Mouse (Mus musculus) cortical plate, adult 2 months (tissue): ENCODE data around the gene Nat10.

Experiments used
- CTCF ChIP-seq: fragments of 200-500 bp; IDR thresholded peaks from 2 replicates; pipeline ENCODE4 v1.5.1; 2011; ENCODE audit warnings: mild to moderate bottlenecking, control low read depth, low read length; ENCODE audit not compliant: insufficient read depth; ENCODE audit errors: extremely low read depth
- POLR2A ChIP-seq: fragments of 200-500 bp; IDR thresholded peaks from 2 replicates; pipeline ENCODE4 v1.6.1; 2011; ENCODE audit warnings: mild to moderate bottlenecking, low read length, control low read depth; ENCODE audit not compliant: insufficient read depth; ENCODE audit errors: extremely low read depth

DNA sequence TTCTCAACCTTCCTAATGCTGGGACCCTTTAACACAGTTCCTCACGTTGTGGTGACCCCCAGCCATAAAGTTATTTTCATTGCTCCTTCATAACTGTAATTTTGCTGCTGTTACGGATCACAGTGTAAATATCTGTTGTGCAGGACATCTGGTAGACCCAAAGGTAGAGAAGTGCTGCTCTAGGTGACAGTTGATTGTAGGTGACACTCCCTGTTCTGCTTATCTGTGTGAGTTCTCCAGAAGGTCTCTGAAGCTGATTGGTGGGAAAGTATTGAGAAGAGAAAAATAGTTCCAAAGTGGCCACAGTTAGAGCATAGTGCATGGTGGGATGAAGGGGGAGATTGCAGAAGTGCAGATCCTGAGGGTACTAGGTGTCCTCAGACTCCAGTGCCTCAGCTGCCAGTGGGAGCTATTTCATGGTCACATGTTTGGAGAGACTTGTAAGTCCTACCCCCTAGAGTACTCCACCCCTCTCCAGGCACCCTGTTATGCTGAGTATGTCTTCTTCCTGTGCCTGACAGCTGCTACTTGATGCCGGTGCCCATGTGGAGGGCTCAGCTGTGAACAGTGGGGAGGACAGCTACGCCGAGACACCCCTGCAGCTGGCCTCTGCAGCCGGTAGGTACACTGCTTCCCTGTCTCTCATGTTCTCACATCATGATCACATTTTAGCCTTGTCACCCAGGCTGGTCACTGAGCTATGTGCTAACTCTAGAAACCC lies 53.9 kb downstream of the Nat10 start:
- no peak for TF ChIP-seq POLR2A
- TF ChIP-seq CTCF, result no peak
